Mouse (Mus musculus): ENCODE results near the gene Fat3.

Gene Fat3

GRCm38 (mm10) chr9:16036346-16036745, 464.7 kb downstream of the Fat3 start:
- in situ Hi-C loops (cut with MboI; ENCODE audit: low sequenced_read_pairs): no loop called here

- in situ Hi-C loops (cut with MboI; ENCODE audit: low sequenced_read_pairs): no loop called here
These were observed 471.3 kb downstream of the Fat3 start for GRCm38 (mm10) chr9:16029715-16030285.

DNA sequence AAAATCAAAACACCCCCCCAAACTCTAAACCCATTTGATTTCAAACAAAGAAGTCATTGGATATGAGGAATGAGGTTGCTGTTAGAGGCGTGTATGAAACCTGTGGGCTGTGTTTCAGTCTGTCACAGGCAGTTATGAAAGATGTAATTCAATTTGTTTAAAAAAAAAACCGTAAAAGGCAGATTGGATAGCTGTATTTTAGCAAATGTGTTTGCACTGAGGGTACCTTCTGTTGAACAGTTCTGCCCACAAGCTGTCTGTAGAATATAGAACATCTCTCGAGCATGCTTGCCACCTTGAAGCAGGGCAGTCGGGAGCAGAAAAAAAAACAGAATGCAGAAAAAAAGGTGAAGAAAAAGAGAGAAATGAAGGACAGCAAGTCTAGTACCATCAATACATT, 472.0 kb downstream of the Fat3 start:
- in situ Hi-C loops (cut with MboI; ENCODE audit: low sequenced_read_pairs): no loop called here

GRCm38 (mm10) chr9:16028394-16028911, 472.6 kb downstream of the Fat3 start:
- in situ Hi-C loops (cut with MboI; ENCODE audit: low sequenced_read_pairs): no loop called here

DNA sequence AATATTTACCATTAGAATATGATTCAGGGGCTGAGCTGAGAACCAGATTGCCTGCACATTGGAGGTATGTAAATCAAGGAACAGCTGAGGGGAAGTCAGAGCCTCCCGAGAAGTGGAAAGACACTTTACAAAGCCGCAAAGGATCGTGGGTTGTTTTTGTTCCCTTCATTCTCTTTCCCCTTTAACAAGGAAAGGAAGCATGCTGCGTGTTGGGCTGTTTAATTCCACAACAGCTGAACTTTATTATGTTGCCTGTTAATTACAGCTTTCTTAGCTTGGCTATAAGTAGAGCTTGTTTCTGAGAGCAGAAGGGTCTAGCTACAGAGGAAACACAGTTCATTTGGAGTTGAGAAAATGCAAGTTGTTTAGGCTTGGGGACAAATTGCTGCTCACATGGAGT, 475.0 kb downstream of the Fat3 start:
- in situ Hi-C loops (cut with MboI; ENCODE audit: low sequenced_read_pairs): no loop called here

GRCm38 (mm10) chr9:16024706-16025105, 476.4 kb downstream of the Fat3 start:
- in situ Hi-C loops (cut with MboI; ENCODE audit: low sequenced_read_pairs): no loop called here

GRCm38 (mm10) chr9:16014115-16014514, 487.0 kb downstream of the Fat3 start:
- in situ Hi-C loops (cut with MboI; ENCODE audit: low sequenced_read_pairs): no loop called here

GRCm38 (mm10) chr9:16011382-16011781, 489.7 kb downstream of the Fat3 start:
- in situ Hi-C loops (cut with MboI; ENCODE audit: low sequenced_read_pairs): no loop called here

GRCm38 (mm10) chr9:16007516-16007915, 493.6 kb downstream of the Fat3 start:
- in situ Hi-C loops (cut with MboI; ENCODE audit: low sequenced_read_pairs): no loop called here

DNA sequence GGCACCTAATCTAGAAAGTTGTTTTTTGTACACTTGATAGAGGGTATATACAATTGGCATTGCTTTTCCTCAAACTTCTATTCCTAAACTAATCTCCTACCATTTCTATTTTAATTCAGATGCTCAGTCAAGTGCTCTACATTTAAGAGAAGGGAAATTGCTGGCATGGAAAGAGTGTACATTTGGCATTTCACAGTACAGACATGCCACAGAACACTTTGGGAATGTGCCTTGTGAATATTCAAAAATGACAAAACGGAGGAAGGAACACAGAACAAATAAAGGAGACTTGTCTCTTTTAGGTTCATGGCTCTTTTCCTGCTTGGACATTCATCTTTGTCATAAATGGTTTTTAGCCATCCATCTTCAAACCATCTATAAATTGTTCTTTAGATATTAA, 498.1 kb downstream of the Fat3 start:
- in situ Hi-C loops (cut with MboI; ENCODE audit: low sequenced_read_pairs): no loop called here

- in situ Hi-C loops (cut with MboI; ENCODE audit: low sequenced_read_pairs): no loop called here
These were observed 506.3 kb downstream of the Fat3 start for GRCm38 (mm10) chr9:15994762-15995161.

- in situ Hi-C loops (cut with MboI; ENCODE audit: low sequenced_read_pairs): no loop called here
These were observed 506.9 kb downstream of the Fat3 start for GRCm38 (mm10) chr9:15994177-15994576.

GRCm38 (mm10) chr9:15992158-15992846, 508.8 kb downstream of the Fat3 start:
- in situ Hi-C loops (cut with MboI; ENCODE audit: low sequenced_read_pairs): no loop called here

DNA sequence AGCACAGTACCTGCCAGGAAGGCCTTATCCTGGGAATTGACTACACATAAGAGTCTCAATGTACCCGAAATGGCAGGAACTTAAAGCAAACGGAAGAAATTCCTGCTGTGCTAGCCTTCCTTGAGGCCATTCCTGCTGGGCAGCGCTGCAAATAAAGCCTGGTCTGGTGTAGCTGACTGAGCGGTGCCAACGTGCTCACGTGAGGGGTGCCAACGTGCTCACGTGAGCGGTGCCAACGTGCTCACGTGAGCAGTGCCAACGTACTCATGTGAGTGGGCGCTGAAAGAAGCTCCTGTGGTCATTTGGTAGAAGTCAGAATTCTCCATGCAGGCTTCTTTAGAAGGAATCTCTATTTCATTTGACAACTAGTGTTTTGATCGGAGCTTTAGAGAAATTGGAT, 522.8 kb downstream of the Fat3 start:
- in situ Hi-C loops (cut with MboI; ENCODE audit: low sequenced_read_pairs): no loop called here

GRCm38 (mm10) chr9:15976959-15977663, 524.0 kb downstream of the Fat3 start:
- in situ Hi-C loops (cut with MboI; ENCODE audit: low sequenced_read_pairs): no loop called here

DNA sequence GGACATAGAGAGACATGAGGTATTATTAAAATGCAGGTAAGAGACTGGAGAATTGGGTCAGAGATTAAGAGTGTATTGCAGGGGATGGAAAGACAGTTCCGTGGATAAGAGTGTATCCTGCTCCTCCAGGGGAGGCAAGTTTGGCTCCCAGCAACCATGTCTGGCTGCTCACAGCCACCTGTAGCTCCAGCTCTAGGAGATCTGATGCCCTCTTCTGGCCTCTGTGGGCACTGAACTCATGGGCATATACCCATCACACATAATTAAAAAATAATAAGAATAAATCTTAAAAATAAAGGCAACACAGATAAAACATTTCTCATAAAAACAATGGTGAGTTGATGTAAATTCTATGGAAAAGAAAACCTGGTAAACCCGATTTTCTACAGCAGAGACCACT, 525.1 kb downstream of the Fat3 start:
- in situ Hi-C loops (cut with MboI; ENCODE audit: low sequenced_read_pairs): no loop called here

DNA sequence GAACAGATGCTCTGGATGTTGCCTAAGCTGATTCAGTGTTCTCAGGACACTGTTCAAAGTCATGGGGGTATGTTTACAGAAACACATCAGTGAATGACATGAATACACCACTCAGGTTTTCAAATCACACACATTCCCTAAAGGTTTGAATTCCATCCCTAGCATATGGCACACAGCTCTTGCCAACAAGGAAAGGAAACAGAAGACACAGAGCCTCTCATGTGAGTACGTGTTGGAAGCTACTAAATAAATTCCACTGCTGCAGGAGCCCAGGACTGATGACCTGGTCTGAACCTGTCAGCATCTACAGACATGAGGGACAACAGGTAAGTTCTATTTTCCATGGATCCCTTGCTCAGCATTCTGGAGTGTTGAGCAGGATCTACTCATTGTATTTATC, 528.9 kb downstream of the Fat3 start:
- in situ Hi-C loops (cut with MboI; ENCODE audit: low sequenced_read_pairs): no loop called here

DNA sequence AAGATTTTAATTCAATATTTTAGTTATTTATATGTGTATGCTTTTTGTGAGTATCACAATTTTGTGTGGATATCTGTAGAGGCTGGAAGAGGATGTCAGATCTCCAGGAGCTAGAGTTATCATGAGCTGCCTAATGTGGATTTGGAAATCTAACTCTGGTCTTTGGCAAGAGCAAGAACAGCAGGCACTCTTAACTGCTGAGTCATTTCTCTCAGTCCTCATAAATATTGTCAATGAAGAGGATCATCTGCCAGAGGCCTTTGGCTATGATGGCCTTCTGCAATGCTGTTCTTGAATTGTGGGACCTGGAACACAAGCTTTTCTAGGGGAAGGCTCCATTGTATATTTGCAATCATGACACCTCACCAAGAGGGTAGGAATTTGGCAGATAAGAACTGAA, 529.7 kb downstream of the Fat3 start:
- in situ Hi-C loops (cut with MboI; ENCODE audit: low sequenced_read_pairs): no loop called here

GRCm38 (mm10) chr9:15964198-15964597, 536.9 kb downstream of the Fat3 start:
- in situ Hi-C loops (cut with MboI; ENCODE audit: low sequenced_read_pairs): no loop called here

DNA sequence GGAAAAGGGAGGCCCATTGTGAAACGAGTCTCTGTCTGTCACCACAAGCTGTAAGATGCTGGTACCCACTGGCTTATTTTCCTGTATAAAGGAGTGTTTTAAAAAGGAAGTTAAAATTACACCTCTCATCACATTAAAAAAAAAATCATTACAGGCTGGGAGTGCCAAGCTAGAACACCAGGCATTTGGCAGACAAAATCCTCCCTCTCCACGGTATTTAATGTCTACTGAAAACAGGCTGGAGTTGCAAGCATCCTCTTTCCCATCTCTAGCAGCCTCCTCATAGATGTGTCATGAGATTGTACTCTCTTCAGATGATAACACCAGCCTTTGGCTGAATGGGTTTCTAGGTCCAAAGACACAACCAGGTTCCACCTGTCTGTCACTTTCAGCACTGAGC, 538.2 kb downstream of the Fat3 start:
- in situ Hi-C loops (cut with MboI; ENCODE audit: low sequenced_read_pairs): no loop called here

DNA sequence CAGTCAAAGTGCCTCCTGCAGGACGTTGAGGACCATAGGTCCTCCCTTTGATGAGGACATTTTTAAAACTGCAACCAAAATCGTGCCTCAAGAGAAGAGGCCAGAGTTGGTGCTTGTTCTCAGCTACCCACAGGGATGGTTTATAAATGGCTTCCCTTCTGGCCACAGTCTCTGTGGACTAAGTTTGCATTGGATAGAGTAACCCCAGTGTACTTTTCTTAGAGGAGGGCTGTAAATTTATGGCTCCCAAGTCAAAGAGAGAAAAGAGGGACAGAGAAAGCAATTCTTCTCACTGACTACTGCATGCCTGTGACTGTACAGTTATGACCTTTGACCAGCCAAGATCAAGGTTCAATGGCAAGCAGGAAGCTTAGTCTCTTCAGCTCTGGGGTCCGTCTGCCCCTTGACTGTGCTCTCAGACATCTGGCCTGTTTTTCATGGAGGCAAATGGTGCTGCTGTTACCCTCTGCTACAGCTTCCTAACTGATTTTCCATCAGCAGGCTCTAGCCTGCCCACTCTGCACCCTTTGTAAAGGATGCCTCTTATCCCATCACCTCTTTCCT, 542.8 kb downstream of the Fat3 start:
- in situ Hi-C loops (cut with MboI; ENCODE audit: low sequenced_read_pairs): no loop called here

GRCm38 (mm10) chr9:15957816-15958215, 543.3 kb downstream of the Fat3 start:
- in situ Hi-C loops (cut with MboI; ENCODE audit: low sequenced_read_pairs): no loop called here
